8 mouse cellular contexts compared by ENCODE assay signal in genomic region chr2:80581043-80581711, GRCm38 (mm10). TPM values are rescaled to one million over a fixed set of nuclear protein-coding genes. Genes with fewer than 3 reads are reported as not detected.
DNase-seq lines count a peak whose midpoint lies in the region; ATAC-seq lines count a peak whose summit lies in the region.

Nckap1 (minus strand) TSS chr2:80581380.

- peak within 1 kb of the TSS; percentile 72 for H3K4me2 ChIP-seq in hindbrain, embryonic 13.5 days

- peak within 1 kb of the TSS; percentile 87 for H3K4me3 ChIP-seq in hindbrain, embryonic 13.5 days

- peak; percentile 96 for ATAC-seq in hindbrain, embryonic 13.5 days (ENCODE audit: low FRiP score)

- under 1% methylated on average over 72 of the region's 88 CpGs for WGBS in hindbrain, embryonic 13.5 days

- H3K4me1 ChIP-seq in hindbrain, embryonic 13.5 days (replicated peaks): peaks cover 20% of the 10 kb centered on the region

- H3K36me3 ChIP-seq in hindbrain, embryonic 13.5 days: no peaks in the 10 kb centered on the region

- H3K9me3 ChIP-seq in hindbrain, embryonic 13.5 days: no peaks in the 10 kb centered on the region

- H3K27ac ChIP-seq in hindbrain, embryonic 13.5 days: peak within 1 kb of the TSS; percentile 99

- DNase-seq in R1 (ENCODE audit: low read depth, low spot score): peak; percentile 71
- peak; percentile 93 to 96 for DNase-seq in cerebellum, postnatal 25 days
- peak; percentile 72 to 80 for DNase-seq in frontal cortex, postnatal 25 days (ENCODE audit: low spot score in 2 of 2)
- DNase-seq in layer of hippocampus, postnatal 25 days (ENCODE audit: extremely low spot score in 1 of 2, low spot score in 1 of 2): peak; percentile 78 to 89
- DNase-seq in lung, postnatal 14 days: peak; percentile 91
- peak; percentile 92 for DNase-seq in retina, postnatal 1 day
- DNase-seq in urinary bladder, adult 18-20 months (ENCODE audit: low spot score in 2 of 2): peak; percentile 84 to 86

- peak within 1 kb of the TSS; percentile 99 for H3K9ac ChIP-seq in hindbrain, embryonic 13.5 days

- no peaks in the 10 kb centered on the region for H3K27me3 ChIP-seq in hindbrain, embryonic 13.5 days

RNA-seq across cellular contexts. Expression of gene Nckap1, which starts in this region (rescaled TPM):
- 78.4 and 83.8 TPM in 2 replicates for polyA plus RNA-seq in hindbrain, embryonic 13.5 days (2015; fragmentation: Nextera tagmentation; extraction: Ambion mirVana)
- total RNA-seq in layer of hippocampus, postnatal 25 days (2021): 100 to 1,000 TPM; 553 to 555 TPM

Comparison
In these comparisons a context has a peak if more than half of its experiments do, and no peak if none do; other contexts are left out.
1. Peak in every context shown above with its lines: DNase-seq, ATAC-seq, H3K4me3 ChIP-seq and H3K27ac ChIP-seq.